Mouse (Mus musculus) kidney, postnatal 0 days (tissue): ENCODE results near the gene Txn1. TPM values are rescaled to one million over a fixed set of nuclear protein-coding genes. Genes with fewer than 3 reads are reported as not detected.

Source experiments
- ATAC-seq: fragments of 200-750 bp; cut with Nextera tagmentation; replicated peaks from 2 replicates; pipeline ENCODE4 v1.8.0; 2017; ENCODE audit warnings: low read depth, moderate number of reproducible peaks, moderate TSS enrichment, moderate library complexity; ENCODE audit not compliant: low FRiP score
- DNase-seq: peaks from one replicate; pipeline ENCODE4 v3.0.0-alpha.2; 2016; ENCODE audit warnings: low spot score
- H3K27ac ChIP-seq: fragments of 300-500 bp; sonication (generic); 2 replicates; pipeline ENCODE4 v1.5.1; 2014; ENCODE audit warnings: mild to moderate bottlenecking
- H3K27me3 ChIP-seq: fragments of 300-500 bp; sonication (generic); 2 replicates; pipeline ENCODE4 v1.6.1; 2014; ENCODE audit warnings: low read length, mixed read lengths; ENCODE audit not compliant: insufficient read depth
- H3K36me3 ChIP-seq: fragments of 300-500 bp; sonication (generic); 2 replicates; pipeline ENCODE4 v1.6.1; 2014; ENCODE audit warnings: low read length, mixed read lengths; ENCODE audit not compliant: insufficient read depth
- H3K4me1 ChIP-seq: fragments of 300-500 bp; sonication (generic); replicated peaks from 2 replicates; pipeline ENCODE4 v1.6.1; 2014; ENCODE audit warnings: antibody characterized with exemption, low read length, mixed read lengths; ENCODE audit not compliant: insufficient read depth
- H3K4me2 ChIP-seq: fragments of 300-500 bp; sonication (generic); 2 replicates; pipeline ENCODE4 v1.6.1; 2014; ENCODE audit warnings: mild to moderate bottlenecking, low read length, moderate library complexity, mixed read lengths
- H3K4me3 ChIP-seq: fragments of 300-500 bp; sonication (generic); replicated peaks from 2 replicates; pipeline ENCODE4 v1.5.1; 2014; ENCODE audit warnings: low read depth, low read length
- H3K9ac ChIP-seq: fragments of 300-500 bp; sonication (generic); 2 replicates; pipeline ENCODE4 v1.6.1; 2014; ENCODE audit warnings: low read depth, low read length
- H3K9me3 ChIP-seq: fragments of 300-500 bp; sonication (generic); replicated peaks from 2 replicates; pipeline ENCODE4 v1.6.1; 2016; ENCODE audit warnings: low read length, inconsistent platforms, mixed read lengths
- CTCF ChIP-seq: IDR thresholded peaks from 2 replicates; pipeline ENCODE4 v1.5.1; 2016; ENCODE audit warnings: antibody characterized with exemption, low read depth, mild to moderate bottlenecking, moderate library complexity
- WGBS: fragments of 180-500 bp; shearing (Covaris S2); extraction: QIAGEN DNeasy Blood & Tissue Kit; methylation state at CpG from one replicate; pipeline ENCODE4 v1.1.7; 2014; 5-methylcytosine and 5-hydroxymethylcytosine counted together
- polyA plus RNA-seq: library from polyadenylated mRNA; unstranded; fragments of >200 nt; fragmentation: Nextera tagmentation; extraction: Ambion mirVana; gene quantifications from 2 replicates; pipeline ENCODE4 v1.2.1, GENCODE M21; 2015

Gene Txn1
- polyA plus RNA-seq, 1 experiment from 2014 or later = 497 TPM

GRCm38 (mm10) chr4:57895140-57895539 is 61.1 kb downstream of the Txn1 start:
- H3K4me3 ChIP-seq = no peak overlapping the region
- H3K9ac ChIP-seq = no peak overlapping the region
- no peak overlapping the region for H3K4me2 ChIP-seq
- no peak for DNase-seq
- TF ChIP-seq CTCF = no peak
- no peaks in the 10 kb centered on the region for H3K36me3 ChIP-seq
- no peaks in the 10 kb centered on the region for H3K9me3 ChIP-seq
- H3K27ac ChIP-seq = no peak overlapping the region
- ATAC-seq = no peak
- 49% methylated on average over 5 of the region's 5 CpGs for WGBS
- H3K4me1 ChIP-seq = no peaks in the 10 kb centered on the region
- no peaks in the 10 kb centered on the region for H3K27me3 ChIP-seq

Other genes starting within 250 kb of the Txn1 start
- 20.5 and 24.7 TPM in 2 replicates for gene Akap2, start 238.8 kb downstream of the Txn1 start, polyA plus RNA-seq
- 2.3 and 2.7 TPM in 2 replicates for gene D630039A03Rik, start 40.1 kb downstream of the Txn1 start, polyA plus RNA-seq
- gene Txndc8, start 52.7 kb upstream of the Txn1 start, polyA plus RNA-seq = not detected in 2 replicates